Mouse (Mus musculus) urinary bladder, adult 18-20 months (tissue): ENCODE data around the gene Sec61g.
"Not testable (repeated sequence)": the region's sequence is repeated elsewhere in the genome, so short reads cannot be mapped to it uniquely, and the experiment has no call there.

Experiments used
- DNase-seq, 2 experiments: peaks; one replicate each; pipeline ENCODE4 v3.0.0; 2022; ENCODE audit warnings: low spot score in 2 of 2, mixed read lengths in 2 of 2

The Sec61g gene

GRCm38 (mm10) chr11:16508052-16508654 is at the start of gene Sec61g:
Sec61g (minus strand) TSS chr11:16508484.
- DNase-seq: peak; percentile 85 to 89

GRCm38 (mm10) chr11:16546421-16547163 is 38.3 kb upstream of the Sec61g start:
- peak in 1 of 2 experiments; percentile 13 for DNase-seq

GRCm38 (mm10) chr11:16537379-16537778 is 29.1 kb upstream of the Sec61g start:
- DNase-seq: no peak

- no peak for DNase-seq
Measured at GRCm38 (mm10) chr11:16534582-16535553, 26.6 kb upstream of the Sec61g start.

GRCm38 (mm10) chr11:16532877-16533276 is 24.6 kb upstream of the Sec61g start:
- no peak for DNase-seq

- DNase-seq: no peak
Measured at GRCm38 (mm10) chr11:16528909-16529308, 20.6 kb upstream of the Sec61g start.

GRCm38 (mm10) chr11:16528391-16528790 is 20.1 kb upstream of the Sec61g start:
- no peak for DNase-seq

GRCm38 (mm10) chr11:16527743-16528142 is 19.5 kb upstream of the Sec61g start:
- no peak for DNase-seq

- no peak for DNase-seq
Measured at GRCm38 (mm10) chr11:16526467-16526866, 18.2 kb upstream of the Sec61g start.

GRCm38 (mm10) chr11:16525724-16526123 is 17.4 kb upstream of the Sec61g start:
- no peak for DNase-seq

GRCm38 (mm10) chr11:16524917-16525640 is 16.8 kb upstream of the Sec61g start:
- DNase-seq: no peak

- not testable (repeated sequence) for DNase-seq
Measured at GRCm38 (mm10) chr11:16515081-16515480, 6.8 kb upstream of the Sec61g start.

- DNase-seq: not testable (repeated sequence)
Measured at GRCm38 (mm10) chr11:16514221-16514620, 5.9 kb upstream of the Sec61g start.

GRCm38 (mm10) chr11:16507385-16508051 is 766 bp downstream of the Sec61g start:
- DNase-seq: peak in 1 of 2 experiments; percentile 10

- no peak for DNase-seq
Measured at GRCm38 (mm10) chr11:16505999-16506398, 2.3 kb downstream of the Sec61g start.

GRCm38 (mm10) chr11:16503150-16503549 is 5.1 kb downstream of the Sec61g start:
- no peak for DNase-seq

- no peak for DNase-seq
Measured at GRCm38 (mm10) chr11:16502744-16503143, 5.5 kb downstream of the Sec61g start.

GRCm38 (mm10) chr11:16498756-16499680 is 9.3 kb downstream of the Sec61g start:
- DNase-seq: no peak
